Mouse (Mus musculus): ENCODE results near the gene Coq3. TPM values are rescaled to one million over a fixed set of nuclear protein-coding genes. Genes with fewer than 3 reads are reported as not detected.

Gene Coq3
- polyA plus RNA-seq, 1 experiment from 2014 or later, result 12.6 TPM

GRCm38 (mm10) chr4:21885831-21886230 is 6.4 kb downstream of the Coq3 start:
- H3K9me3 ChIP-seq (ENCODE audit: control insufficient read depth, low read length), result no peaks in the 10 kb centered on the region
- WGBS, result 76% methylated on average over 8 of the region's 8 CpGs
- H3K4me1 ChIP-seq (ENCODE audit: control insufficient read depth, insufficient read depth, low read length), result no peaks in the 10 kb centered on the region
- H3K36me3 ChIP-seq (ENCODE audit: control insufficient read depth, insufficient read depth, low read length), result no peaks in the 10 kb centered on the region
- no peak overlapping the region for H3K4me2 ChIP-seq (ENCODE audit: low read depth, low read length)
- H3K4me3 ChIP-seq (ENCODE audit: low read depth, low read length), result no peak overlapping the region
- H3K27ac ChIP-seq (replicated peaks; ENCODE audit: low read depth, low read length), result no peak overlapping the region
- ATAC-seq (ENCODE audit: low read depth) (no peak), DNase-seq (ENCODE audit: low spot score) (peak; percentile 12)
- no peaks in the 10 kb centered on the region for H3K27me3 ChIP-seq (replicated peaks; ENCODE audit: control insufficient read depth, insufficient read depth, low read length)
- no peak overlapping the region for H3K9ac ChIP-seq (ENCODE audit: low read depth, low read length)

GRCm38 (mm10) chr4:21930971-21931771 is 51.7 kb downstream of the Coq3 start, which contains the start of gene Faxc:
Faxc (plus strand) TSS chr4:21931329.
- peak within 1 kb of the TSS; percentile 84 for H3K27ac ChIP-seq (replicated peaks; ENCODE audit: low read depth, low read length)
- H3K4me2 ChIP-seq (ENCODE audit: low read depth, low read length), result peak within 1 kb of the TSS; percentile 82
- no peaks in the 10 kb centered on the region for H3K27me3 ChIP-seq (replicated peaks; ENCODE audit: control insufficient read depth, insufficient read depth, low read length)
- DNase-seq (ENCODE audit: low spot score) (peak; percentile 71), ATAC-seq (ENCODE audit: low read depth) (peak; percentile 88)
- H3K4me3 ChIP-seq (ENCODE audit: low read depth, low read length), result peak within 1 kb of the TSS; percentile 83
- peaks cover 8% of the 10 kb centered on the region for H3K4me1 ChIP-seq (ENCODE audit: control insufficient read depth, insufficient read depth, low read length)
- WGBS, result under 1% methylated on average over 25 of the region's 83 CpGs
- H3K9me3 ChIP-seq (ENCODE audit: control insufficient read depth, low read length), result no peaks in the 10 kb centered on the region
- peak within 1 kb of the TSS; percentile 96 for H3K9ac ChIP-seq (ENCODE audit: low read depth, low read length)
- H3K36me3 ChIP-seq (ENCODE audit: control insufficient read depth, insufficient read depth, low read length), result no peaks in the 10 kb centered on the region

GRCm38 (mm10) chr4:21931772-21932630 is 52.5 kb downstream of the Coq3 start:
- no peak; the same call in 1 of the 2 replicates for ATAC-seq (ENCODE audit: low read depth)
- H3K9ac ChIP-seq (ENCODE audit: low read depth, low read length), result peak overlapping the region; percentile 96
- no peaks in the 10 kb centered on the region for H3K27me3 ChIP-seq (replicated peaks; ENCODE audit: control insufficient read depth, insufficient read depth, low read length)
- no peaks in the 10 kb centered on the region for H3K9me3 ChIP-seq (ENCODE audit: control insufficient read depth, low read length)
- H3K27ac ChIP-seq (replicated peaks; ENCODE audit: low read depth, low read length), result peak overlapping the region; percentile 84
- H3K4me1 ChIP-seq (ENCODE audit: control insufficient read depth, insufficient read depth, low read length), result peaks cover 8% of the 10 kb centered on the region
- H3K4me3 ChIP-seq (ENCODE audit: low read depth, low read length), result peak overlapping the region; percentile 83
- 0 out of 2 replicates have a peak, but pooled peaks cover 3% of the 10 kb centered on the region for H3K36me3 ChIP-seq (ENCODE audit: control insufficient read depth, insufficient read depth, low read length)
- H3K4me2 ChIP-seq (ENCODE audit: low read depth, low read length), result peak overlapping the region; percentile 82
- WGBS, result 10% methylated on average over 23 of the region's 23 CpGs
- peak; percentile 10 for DNase-seq (ENCODE audit: low spot score)

- H3K27me3 ChIP-seq (replicated peaks; ENCODE audit: control insufficient read depth, insufficient read depth, low read length), result no peaks in the 10 kb centered on the region
- ATAC-seq (ENCODE audit: low read depth) (no peak), DNase-seq (ENCODE audit: low spot score) (no peak)
- no peaks in the 10 kb centered on the region for H3K9me3 ChIP-seq (ENCODE audit: control insufficient read depth, low read length)
- 0 out of 2 replicates have a peak, but pooled peaks cover 11% of the 10 kb centered on the region for H3K36me3 ChIP-seq (ENCODE audit: control insufficient read depth, insufficient read depth, low read length)
- no peak overlapping the region for H3K27ac ChIP-seq (replicated peaks; ENCODE audit: low read depth, low read length)
- no peak overlapping the region for H3K4me3 ChIP-seq (ENCODE audit: low read depth, low read length)
- peaks cover 8% of the 10 kb centered on the region for H3K4me1 ChIP-seq (ENCODE audit: control insufficient read depth, insufficient read depth, low read length)
- no peak overlapping the region for H3K9ac ChIP-seq (ENCODE audit: low read depth, low read length)
- WGBS, result 89% methylated on average over 2 of the region's 2 CpGs
- no peak overlapping the region for H3K4me2 ChIP-seq (ENCODE audit: low read depth, low read length)
Measured at GRCm38 (mm10) chr4:21935378-21935777, 55.9 kb downstream of the Coq3 start.

DNA sequence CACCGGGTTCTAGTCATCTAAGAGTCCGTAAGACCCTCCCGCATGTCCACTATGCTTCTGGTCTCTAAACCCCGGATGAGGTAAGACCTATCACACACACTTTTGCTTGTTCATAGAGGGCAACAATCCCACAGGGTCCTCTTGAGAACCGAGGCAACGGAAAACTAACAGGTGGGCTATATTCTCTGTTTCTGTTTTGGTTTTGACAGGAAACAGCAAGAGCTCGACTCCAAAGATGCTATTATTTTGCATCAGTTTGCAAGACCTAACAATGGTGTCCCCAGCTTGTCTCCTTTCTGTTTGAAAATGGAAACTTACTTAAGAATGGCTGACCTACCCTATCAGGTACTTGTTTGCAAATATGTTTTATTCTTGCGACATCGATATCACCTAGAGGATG is 57.0 kb downstream of the Coq3 start:
- H3K27ac ChIP-seq (replicated peaks; ENCODE audit: low read depth, low read length), result no peak overlapping the region
- WGBS, result 93% methylated on average over 9 of the region's 9 CpGs
- ATAC-seq (ENCODE audit: low read depth) (no peak), DNase-seq (ENCODE audit: low spot score) (no peak)
- H3K9ac ChIP-seq (ENCODE audit: low read depth, low read length), result no peak overlapping the region
- no peaks in the 10 kb centered on the region for H3K9me3 ChIP-seq (ENCODE audit: control insufficient read depth, low read length)
- peaks cover 8% of the 10 kb centered on the region for H3K4me1 ChIP-seq (ENCODE audit: control insufficient read depth, insufficient read depth, low read length)
- no peak overlapping the region for H3K4me3 ChIP-seq (ENCODE audit: low read depth, low read length)
- 0 out of 2 replicates have a peak, but pooled peaks cover 11% of the 10 kb centered on the region for H3K36me3 ChIP-seq (ENCODE audit: control insufficient read depth, insufficient read depth, low read length)
- H3K4me2 ChIP-seq (ENCODE audit: low read depth, low read length), result no peak overlapping the region
- H3K27me3 ChIP-seq (replicated peaks; ENCODE audit: control insufficient read depth, insufficient read depth, low read length), result no peaks in the 10 kb centered on the region

DNA sequence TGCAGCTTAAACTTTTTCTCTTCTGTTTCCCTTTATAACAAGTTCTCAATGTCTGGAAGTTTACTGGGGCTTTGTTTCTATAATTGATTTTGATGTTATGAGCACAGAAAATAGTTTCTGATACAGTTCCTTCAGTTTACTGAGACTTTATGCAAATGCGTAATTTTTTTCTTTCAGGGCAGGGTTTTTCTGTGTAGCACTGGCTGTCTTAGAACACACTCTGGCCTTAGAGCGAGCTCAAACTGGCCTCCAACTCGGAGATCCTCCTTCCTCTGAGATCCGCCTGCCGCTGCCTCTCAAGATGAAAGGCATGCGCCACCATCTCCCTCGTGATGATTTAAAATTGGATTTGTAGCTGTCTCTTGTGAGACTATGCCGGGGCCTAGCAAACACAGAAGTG is 58.4 kb downstream of the Coq3 start:
- no peak overlapping the region for H3K9ac ChIP-seq (ENCODE audit: low read depth, low read length)
- no peak overlapping the region for H3K4me3 ChIP-seq (ENCODE audit: low read depth, low read length)
- ATAC-seq (ENCODE audit: low read depth) (no peak), DNase-seq (ENCODE audit: low spot score) (no peak)
- WGBS, result 83% methylated on average over 8 of the region's 8 CpGs
- no peaks in the 10 kb centered on the region for H3K27me3 ChIP-seq (replicated peaks; ENCODE audit: control insufficient read depth, insufficient read depth, low read length)
- no peaks in the 10 kb centered on the region for H3K4me1 ChIP-seq (ENCODE audit: control insufficient read depth, insufficient read depth, low read length)
- H3K9me3 ChIP-seq (ENCODE audit: control insufficient read depth, low read length), result no peaks in the 10 kb centered on the region
- no peak overlapping the region for H3K27ac ChIP-seq (replicated peaks; ENCODE audit: low read depth, low read length)
- H3K4me2 ChIP-seq (ENCODE audit: low read depth, low read length), result no peak overlapping the region
- H3K36me3 ChIP-seq (ENCODE audit: control insufficient read depth, insufficient read depth, low read length), result 0 out of 2 replicates have a peak, but pooled peaks cover 11% of the 10 kb centered on the region

GRCm38 (mm10) chr4:21944672-21945071 is 65.2 kb downstream of the Coq3 start:
- DNase-seq (ENCODE audit: low spot score) (no peak), ATAC-seq (ENCODE audit: low read depth) (no peak)
- no peaks in the 10 kb centered on the region for H3K4me1 ChIP-seq (ENCODE audit: control insufficient read depth, insufficient read depth, low read length)
- H3K4me2 ChIP-seq (ENCODE audit: low read depth, low read length), result no peak overlapping the region
- 77% methylated on average over 3 of the region's 3 CpGs for WGBS
- no peak overlapping the region for H3K9ac ChIP-seq (ENCODE audit: low read depth, low read length)
- H3K27me3 ChIP-seq (replicated peaks; ENCODE audit: control insufficient read depth, insufficient read depth, low read length), result no peaks in the 10 kb centered on the region
- no peak overlapping the region for H3K27ac ChIP-seq (replicated peaks; ENCODE audit: low read depth, low read length)
- H3K9me3 ChIP-seq (ENCODE audit: control insufficient read depth, low read length), result no peaks in the 10 kb centered on the region
- no peak overlapping the region for H3K4me3 ChIP-seq (ENCODE audit: low read depth, low read length)
- H3K36me3 ChIP-seq (ENCODE audit: control insufficient read depth, insufficient read depth, low read length), result peaks cover 12% of the 10 kb centered on the region; the same call in 1 of the 2 replicates

GRCm38 (mm10) chr4:21951444-21951843 is 72.0 kb downstream of the Coq3 start:
- DNase-seq (ENCODE audit: low spot score), result peak; percentile 71
- H3K9ac ChIP-seq (ENCODE audit: low read depth, low read length), result no peak overlapping the region
- H3K4me2 ChIP-seq (ENCODE audit: low read depth, low read length), result no peak overlapping the region
- ATAC-seq (ENCODE audit: low read depth), result no peak
- H3K9me3 ChIP-seq (ENCODE audit: control insufficient read depth, low read length), result no peaks in the 10 kb centered on the region
- 38% methylated on average over 6 of the region's 6 CpGs for WGBS
- no peak overlapping the region for H3K27ac ChIP-seq (replicated peaks; ENCODE audit: low read depth, low read length)
- H3K4me3 ChIP-seq (ENCODE audit: low read depth, low read length), result no peak overlapping the region
- H3K36me3 ChIP-seq (ENCODE audit: control insufficient read depth, insufficient read depth, low read length), result peaks cover 10% of the 10 kb centered on the region; the same call in 1 of the 2 replicates
- H3K27me3 ChIP-seq (replicated peaks; ENCODE audit: control insufficient read depth, insufficient read depth, low read length), result no peaks in the 10 kb centered on the region
- no peaks in the 10 kb centered on the region for H3K4me1 ChIP-seq (ENCODE audit: control insufficient read depth, insufficient read depth, low read length)
